Mouse (Mus musculus) cortical plate, adult 2 months (tissue): ENCODE data around the gene Spaar. TPM values are rescaled to one million over a fixed set of nuclear protein-coding genes. Genes with fewer than 3 reads are reported as not detected.
A peak's percentile ranks its signal among the peaks of the same experiment; 100 is the strongest.

Source experiments
- H3K27ac ChIP-seq: fragments of 200-500 bp; 2 replicates; pipeline ENCODE4 v1.5.1; 2012; ENCODE audit warnings: low read length, control low read depth, inconsistent platforms; ENCODE audit not compliant: insufficient read depth
- H3K4me1 ChIP-seq: fragments of 200-500 bp; 2 replicates; pipeline ENCODE4 v1.6.1; 2011; ENCODE audit warnings: low read length; ENCODE audit not compliant: control insufficient read depth, insufficient read depth
- H3K4me3 ChIP-seq: fragments of 200-500 bp; 2 replicates; pipeline ENCODE4 v1.5.1; 2011; ENCODE audit warnings: mild to moderate bottlenecking, low read length, control low read depth; ENCODE audit not compliant: insufficient read depth
- CTCF ChIP-seq: fragments of 200-500 bp; IDR thresholded peaks from 2 replicates; pipeline ENCODE4 v1.5.1; 2011; ENCODE audit warnings: mild to moderate bottlenecking, control low read depth, low read length; ENCODE audit not compliant: insufficient read depth; ENCODE audit errors: extremely low read depth
- POLR2A ChIP-seq: fragments of 200-500 bp; IDR thresholded peaks from 2 replicates; pipeline ENCODE4 v1.6.1; 2011; ENCODE audit warnings: mild to moderate bottlenecking, low read length, control low read depth; ENCODE audit not compliant: insufficient read depth; ENCODE audit errors: extremely low read depth
- polyA plus RNA-seq: library from polyadenylated mRNA; depleted of rRNA; stranded (reverse); fragments of >200 nt; gene quantifications from 2 replicates; pipeline ENCODE4 v1.2.3, GENCODE M21; 2012; rRNA removed

The Spaar gene
- 0.89 and 1.1 TPM in 2 replicates for polyA plus RNA-seq

GRCm38 (mm10) chr4:43729794-43730550, at the start of gene Spaar:
Gene Spaar (plus strand): TSS chr4:43730034.
- H3K27ac ChIP-seq = peak within 1 kb of the TSS; percentile 14
- H3K4me3 ChIP-seq = no peak within 1 kb of the TSS
- no peaks in the 10 kb centered on the region for H3K4me1 ChIP-seq
- TF ChIP-seq CTCF (no peak), POLR2A (no peak)

- TF ChIP-seq POLR2A (no peak), CTCF (no peak)
- Histone ChIP-seq H3K4me3 (no peak overlapping the region), H3K4me1 (0 out of 2 replicates have a peak, but pooled peaks cover 2% of the 10 kb centered on the region), H3K27ac (no peak overlapping the region)
Measured at GRCm38 (mm10) chr4:43690021-43690420, 39.8 kb upstream of the Spaar start.

- TF ChIP-seq POLR2A (no peak), CTCF (no peak)
- H3K4me3 ChIP-seq = no peak overlapping the region
- no peak overlapping the region for H3K27ac ChIP-seq
- 0 out of 2 replicates have a peak, but pooled peaks cover 2% of the 10 kb centered on the region for H3K4me1 ChIP-seq
Measured at GRCm38 (mm10) chr4:43691026-43691425, 38.8 kb upstream of the Spaar start.

DNA sequence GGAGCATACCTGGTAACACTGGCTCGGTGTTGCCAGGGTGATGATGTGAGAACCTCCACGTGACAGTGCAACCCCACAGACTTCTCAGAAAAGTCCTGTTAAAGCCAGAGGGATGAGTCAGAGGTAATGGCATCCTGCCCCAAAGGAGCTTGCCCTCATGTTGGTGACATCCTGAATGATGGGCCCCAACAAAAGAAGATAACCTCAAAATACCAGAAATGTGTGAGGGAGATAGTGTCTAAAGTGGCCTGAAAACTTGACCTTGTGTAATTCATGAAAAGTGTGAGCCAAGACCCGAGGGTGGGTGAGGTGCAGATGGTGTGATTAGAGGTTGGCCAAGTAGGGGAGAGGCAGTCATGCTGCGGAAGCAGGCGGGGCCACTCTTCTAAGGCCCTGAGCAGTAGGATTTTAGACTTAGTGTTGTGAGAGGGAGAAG, 36.0 kb upstream of the Spaar start:
- TF ChIP-seq POLR2A (no peak), CTCF (no peak)
- H3K4me3 ChIP-seq = no peak overlapping the region
- 0 out of 2 replicates have a peak, but pooled peaks cover 2% of the 10 kb centered on the region for H3K4me1 ChIP-seq
- H3K27ac ChIP-seq = no peak overlapping the region

DNA sequence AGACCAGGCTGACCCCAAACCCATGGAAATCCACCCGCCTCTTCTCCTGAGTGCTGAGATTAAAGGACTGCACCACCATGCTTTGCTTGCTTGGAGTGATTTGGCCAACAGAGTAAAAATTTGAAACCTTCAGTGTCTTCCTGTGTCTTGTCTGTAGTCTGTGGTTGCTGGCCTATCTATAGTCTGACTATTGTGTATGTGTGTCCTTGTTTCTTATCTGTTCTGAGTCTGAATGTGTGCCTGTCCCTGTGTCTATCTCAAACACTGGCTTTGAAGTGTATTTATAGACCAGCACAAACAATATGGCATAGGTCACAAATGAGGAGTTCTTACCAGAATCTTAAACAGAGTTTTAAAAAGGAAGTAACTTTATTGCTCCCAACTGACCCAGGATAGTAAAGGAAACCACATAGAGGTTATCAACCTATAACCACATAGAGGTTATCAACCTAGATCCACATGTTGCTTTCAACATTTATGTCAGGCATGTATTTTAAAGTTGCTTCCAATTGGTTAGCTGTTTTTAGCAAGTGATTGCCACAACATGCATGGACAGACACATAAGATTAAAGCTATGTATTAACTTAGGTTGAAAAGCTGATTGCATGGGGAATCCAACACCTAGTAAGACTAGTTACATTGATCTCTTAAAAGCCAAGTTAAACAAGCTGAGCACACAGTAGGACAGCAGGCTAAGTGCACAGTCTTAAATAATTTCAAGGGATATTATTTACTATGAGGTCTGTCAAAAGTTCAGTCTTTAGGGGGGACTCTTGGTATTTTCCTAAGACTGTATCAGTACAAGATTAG, 35.2 kb upstream of the Spaar start:
- 0 out of 2 replicates have a peak, but pooled peaks cover 2% of the 10 kb centered on the region for H3K4me1 ChIP-seq
- H3K4me3 ChIP-seq = no peak overlapping the region
- TF ChIP-seq POLR2A (no peak), CTCF (no peak)
- H3K27ac ChIP-seq = no peak overlapping the region

- Histone ChIP-seq H3K27ac (no peak overlapping the region), H3K4me1 (0 out of 2 replicates have a peak, but pooled peaks cover 2% of the 10 kb centered on the region), H3K4me3 (no peak overlapping the region)
- no peak for TF ChIP-seq POLR2A
- TF ChIP-seq CTCF = no peak
Measured at GRCm38 (mm10) chr4:43695249-43695671, 34.6 kb upstream of the Spaar start.

- H3K27ac ChIP-seq = no peak overlapping the region
- no peaks in the 10 kb centered on the region for H3K4me1 ChIP-seq
- TF ChIP-seq POLR2A (no peak), CTCF (no peak)
- H3K4me3 ChIP-seq = no peak overlapping the region
Measured at GRCm38 (mm10) chr4:43696561-43696960, 33.3 kb upstream of the Spaar start.

DNA sequence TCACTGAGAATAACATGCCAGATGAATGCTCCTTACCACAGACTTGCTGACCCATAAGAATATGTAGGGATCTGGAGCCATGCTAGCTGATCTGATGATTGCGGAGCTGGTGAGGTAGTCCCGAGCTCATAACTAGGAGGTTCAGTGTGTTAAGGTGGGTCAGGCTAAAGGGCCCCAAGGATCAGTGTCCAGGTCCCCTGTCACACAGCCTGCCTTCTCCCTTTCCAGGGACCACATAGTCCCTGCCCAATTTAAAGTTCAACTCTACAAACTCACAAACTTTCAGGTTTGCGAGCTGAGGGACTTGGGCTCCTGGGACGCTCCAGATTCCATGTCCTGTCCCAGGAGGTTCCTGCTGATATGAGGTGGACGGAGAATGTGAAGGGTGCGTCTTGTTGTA, 29.1 kb upstream of the Spaar start, which contains the start of gene Olfr70:
Gene Olfr70, minus strand, starts transcription at position 101 of the 400 bp plus-strand sequence.
- TF ChIP-seq CTCF (no peak), POLR2A (no peak)
- Histone ChIP-seq H3K4me1 (no peaks in the 10 kb centered on the region), H3K27ac (no peak within 1 kb of the TSS), H3K4me3 (no peak within 1 kb of the TSS)

DNA sequence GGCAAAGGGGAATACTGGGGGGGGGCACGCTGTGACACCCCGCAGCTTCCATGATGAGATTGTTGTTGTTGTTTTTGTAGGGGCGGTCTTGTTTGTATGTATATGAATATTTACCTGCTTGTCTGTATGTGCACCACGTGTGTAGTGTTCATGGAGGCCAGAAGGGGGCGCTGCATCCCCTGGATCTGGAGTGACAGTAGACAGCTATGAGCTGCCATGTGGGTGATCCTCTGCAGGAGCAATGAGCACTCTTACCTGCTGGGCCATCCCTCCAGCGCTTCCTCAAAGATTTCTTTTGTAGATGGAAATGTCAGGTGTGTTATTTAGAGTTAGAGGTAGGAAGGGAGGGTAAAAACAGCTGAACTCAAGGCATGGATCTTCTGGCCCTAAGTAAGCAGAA, 26.4 kb upstream of the Spaar start:
- Histone ChIP-seq H3K4me3 (no peak overlapping the region), H3K27ac (no peak overlapping the region), H3K4me1 (no peaks in the 10 kb centered on the region)
- TF ChIP-seq CTCF (peak; percentile 19; the same call in 1 of the 2 replicates), POLR2A (no peak)

- H3K4me1 ChIP-seq = no peaks in the 10 kb centered on the region
- TF ChIP-seq CTCF (no peak), POLR2A (no peak)
Measured at GRCm38 (mm10) chr4:43703851-43704250, 26.0 kb upstream of the Spaar start.

GRCm38 (mm10) chr4:43705991-43706390, 23.8 kb upstream of the Spaar start:
- Histone ChIP-seq H3K4me3 (no peak overlapping the region), H3K27ac (no peak overlapping the region), H3K4me1 (peaks cover 1% of the 10 kb centered on the region; the same call in 1 of the 2 replicates)
- TF ChIP-seq POLR2A (no peak), CTCF (no peak)

More at GRCm38 (mm10) chr4:43703851-43704250, 26.0 kb upstream of the Spaar start:
- Histone ChIP-seq H3K27ac (no peak overlapping the region), H3K4me3 (no peak overlapping the region)
